Mouse (Mus musculus): ENCODE measurements around the gene Zbtb38. TPM values are rescaled to one million over a fixed set of nuclear protein-coding genes. Genes with fewer than 3 reads are reported as not detected.
"Not testable (repeated sequence)": the region's sequence is repeated elsewhere in the genome, so short reads cannot be mapped to it uniquely, and the experiment has no call there.

Zbtb38 gene
- polyA plus RNA-seq, 1 experiment from 2014 or later, result 21.4 TPM

GRCm38 (mm10) chr9:96644840-96645239 lies 107.8 kb downstream of the Zbtb38 start:
- no peak for DNase-seq (ENCODE audit: low spot score)

- not testable (repeated sequence) for DNase-seq (ENCODE audit: low spot score)
Measured at GRCm38 (mm10) chr9:96644002-96644401, 108.6 kb downstream of the Zbtb38 start.

- DNase-seq (ENCODE audit: low spot score), result no peak
Measured at GRCm38 (mm10) chr9:96639451-96639850, 113.2 kb downstream of the Zbtb38 start.

- no peak for DNase-seq (ENCODE audit: low spot score)
Measured at GRCm38 (mm10) chr9:96638508-96638907, 114.1 kb downstream of the Zbtb38 start.

- no peak for DNase-seq (ENCODE audit: low spot score)
Measured at GRCm38 (mm10) chr9:96637157-96637548, 115.5 kb downstream of the Zbtb38 start.

GRCm38 (mm10) chr9:96636423-96637156 lies 116.0 kb downstream of the Zbtb38 start:
- DNase-seq (ENCODE audit: low spot score), result no peak

GRCm38 (mm10) chr9:96635899-96636298 lies 116.7 kb downstream of the Zbtb38 start:
- no peak for DNase-seq (ENCODE audit: low spot score)

GRCm38 (mm10) chr9:96635176-96635575 lies 117.5 kb downstream of the Zbtb38 start:
- DNase-seq (ENCODE audit: low spot score), result no peak

GRCm38 (mm10) chr9:96633771-96634170 lies 118.9 kb downstream of the Zbtb38 start:
- peak; percentile 56 for DNase-seq (ENCODE audit: low spot score)

Other genes starting within 250 kb of the Zbtb38 start
- gene Gm28729, start 227.6 kb downstream of the Zbtb38 start, polyA plus RNA-seq (2015; fragmentation: Nextera tagmentation; extraction: Ambion mirVana), result 0.17 TPM in 1 of 2 replicates, not detected in the other
- gene Rasa2, start 121.2 kb downstream of the Zbtb38 start, polyA plus RNA-seq (2015; fragmentation: Nextera tagmentation; extraction: Ambion mirVana), result 24.6 and 33.3 TPM in 2 replicates
- 5.2 and 7.5 TPM in 2 replicates for gene Pxylp1, start 139.8 kb upstream of the Zbtb38 start, polyA plus RNA-seq (2015; fragmentation: Nextera tagmentation; extraction: Ambion mirVana)